Mouse (Mus musculus) liver, embryonic 16.5 days (tissue): ENCODE results near the gene Aimp2. TPM values are rescaled to one million over a fixed set of nuclear protein-coding genes. Genes with fewer than 3 reads are reported as not detected.

ENCODE experiments used
- ATAC-seq: fragments of 200-750 bp; cut with Nextera tagmentation; 2 replicates; pipeline ENCODE4 v1.8.0; 2017; ENCODE audit warnings: low read depth, mild to moderate bottlenecking, moderate number of reproducible peaks, moderate library complexity
- H3K27ac ChIP-seq: fragments of 300-500 bp; sonication (generic); 2 replicates; pipeline ENCODE4 v1.5.1; 2014; ENCODE audit warnings: mild to moderate bottlenecking, low read length
- H3K27me3 ChIP-seq: fragments of 300-500 bp; sonication (generic); 2 replicates; pipeline ENCODE4 v1.6.1; 2014; ENCODE audit warnings: low read depth, low read length, mixed read lengths; ENCODE audit not compliant: control insufficient read depth, insufficient read depth
- H3K36me3 ChIP-seq: fragments of 300-500 bp; sonication (generic); 2 replicates; pipeline ENCODE4 v1.6.1; 2014; ENCODE audit warnings: mild to moderate bottlenecking; ENCODE audit not compliant: control insufficient read depth, insufficient read depth
- H3K4me1 ChIP-seq: fragments of 300-500 bp; sonication (generic); 2 replicates; pipeline ENCODE4 v1.6.1; 2014; ENCODE audit warnings: low read depth, low read length, mixed read lengths; ENCODE audit not compliant: control insufficient read depth
- H3K4me2 ChIP-seq: fragments of 300-500 bp; sonication (generic); 2 replicates; pipeline ENCODE4 v1.6.1; 2014; ENCODE audit warnings: low read depth, low read length, mixed read lengths
- H3K4me3 ChIP-seq: fragments of 300-500 bp; sonication (generic); 2 replicates; pipeline ENCODE4 v1.5.1; 2014; ENCODE audit warnings: low read depth, mild to moderate bottlenecking, low read length
- H3K9ac ChIP-seq: fragments of 300-500 bp; sonication (generic); 2 replicates; pipeline ENCODE4 v1.6.1; 2014; ENCODE audit warnings: low read depth, low read length
- H3K9me3 ChIP-seq: fragments of 300-500 bp; sonication (generic); replicated peaks from 2 replicates; pipeline ENCODE4 v1.6.1; 2016; ENCODE audit warnings: low read length; ENCODE audit not compliant: control insufficient read depth
- WGBS: fragments of 180-500 bp; shearing (Covaris S2); extraction: QIAGEN DNeasy Blood & Tissue Kit; methylation state at CpG from one replicate; pipeline ENCODE4 v1.1.7; 2014; ENCODE audit not compliant: insufficient replicate concordance; 5-methylcytosine and 5-hydroxymethylcytosine counted together
- polyA plus RNA-seq: library from polyadenylated mRNA; unstranded; fragments of >200 nt; fragmentation: Nextera tagmentation; extraction: Ambion mirVana; gene quantifications from 2 replicates; pipeline ENCODE4 v1.2.1, GENCODE M21; 2015

The Aimp2 gene
- polyA plus RNA-seq, 1 experiment from 2014 or later = 35.6 TPM

DNA sequence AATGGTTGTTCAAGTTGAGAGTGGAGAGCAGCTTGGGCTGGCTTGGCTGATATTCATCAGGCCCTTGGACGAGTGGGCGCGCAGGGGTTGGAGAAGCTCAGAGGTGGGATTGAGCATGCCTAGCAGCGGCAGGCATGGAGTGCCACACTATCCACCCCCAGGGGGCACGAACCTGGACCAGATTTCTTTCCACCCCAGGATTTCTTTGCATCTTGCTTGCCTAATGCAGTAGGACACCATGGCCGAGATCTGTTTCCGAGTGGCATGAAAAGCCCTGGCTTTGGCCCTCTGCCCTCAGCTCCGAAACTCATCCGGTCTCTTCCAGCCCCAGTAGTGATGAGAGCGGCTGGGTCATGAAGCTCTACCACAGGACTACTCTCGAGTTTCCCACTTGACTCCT, 23.8 kb upstream of the Aimp2 start:
- no peak overlapping the region for H3K4me2 ChIP-seq
- no peak overlapping the region for H3K4me3 ChIP-seq
- ATAC-seq = no peak
- no peaks in the 10 kb centered on the region for H3K9me3 ChIP-seq
- 85% methylated on average over 11 of the region's 11 CpGs for WGBS
- peaks cover 2% of the 10 kb centered on the region; the same call in 1 of the 2 replicates for H3K4me1 ChIP-seq
- H3K27ac ChIP-seq = no peak overlapping the region
- H3K36me3 ChIP-seq = peaks cover 21% of the 10 kb centered on the region
- no peak overlapping the region for H3K9ac ChIP-seq
- no peaks in the 10 kb centered on the region for H3K27me3 ChIP-seq

GRCm38 (mm10) chr5:143932831-143933230, 23.2 kb upstream of the Aimp2 start, which contains the start of gene Rsph10b:
Rsph10b (plus strand) TSS chr5:143933035.
- Histone ChIP-seq H3K4me3 (no peak within 1 kb of the TSS), H3K4me1 (peaks cover 2% of the 10 kb centered on the region; the same call in 1 of the 2 replicates), H3K27ac (no peak within 1 kb of the TSS), H3K9ac (no peak within 1 kb of the TSS), H3K36me3 (peaks cover 26% of the 10 kb centered on the region), H3K9me3 (no peaks in the 10 kb centered on the region), H3K27me3 (no peaks in the 10 kb centered on the region), H3K4me2 (no peak within 1 kb of the TSS)
- WGBS = 47% methylated on average over 8 of the region's 8 CpGs
- ATAC-seq = no peak

DNA sequence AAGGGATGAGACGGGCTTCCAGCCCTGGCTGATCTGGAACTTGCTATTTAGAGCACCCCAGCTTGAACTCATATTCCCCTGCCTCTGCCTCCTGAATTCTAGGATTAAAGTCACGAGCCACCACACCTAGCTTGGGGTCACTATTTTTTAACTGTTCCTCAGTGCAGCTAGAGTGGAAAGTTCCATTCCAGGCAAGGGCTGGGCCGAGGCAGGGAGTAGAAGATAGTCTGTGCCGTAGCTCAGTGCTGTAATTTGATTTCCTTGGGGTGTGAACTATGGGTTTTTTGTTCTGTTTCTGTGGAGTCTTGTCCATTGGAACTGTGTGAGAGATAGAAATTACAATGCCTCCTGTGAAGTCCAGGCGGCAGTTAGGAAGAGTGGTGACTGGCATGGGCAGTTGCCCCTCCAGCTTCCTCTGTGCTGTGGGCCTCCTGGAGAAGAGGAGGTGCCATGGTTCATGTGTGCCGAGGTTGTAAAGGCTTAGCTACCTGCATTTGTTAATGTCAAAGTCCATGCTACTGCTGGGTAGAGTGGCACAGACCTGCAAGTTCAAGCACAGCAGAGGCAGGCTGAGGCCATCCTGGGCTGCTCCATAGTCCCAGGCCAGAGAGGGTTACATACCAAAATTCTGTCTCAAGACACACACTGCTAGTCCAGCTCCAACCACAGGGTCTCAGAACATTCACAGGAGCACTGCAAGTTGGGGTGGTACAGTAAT, 22.4 kb upstream of the Aimp2 start:
- H3K9me3 ChIP-seq = no peaks in the 10 kb centered on the region
- H3K4me1 ChIP-seq = peaks cover under 1% of the 10 kb centered on the region; the same call in 1 of the 2 replicates
- no peak overlapping the region for H3K4me2 ChIP-seq
- no peaks in the 10 kb centered on the region for H3K27me3 ChIP-seq
- ATAC-seq = no peak
- H3K27ac ChIP-seq = no peak overlapping the region
- no peak overlapping the region for H3K4me3 ChIP-seq
- no peak overlapping the region for H3K9ac ChIP-seq
- WGBS = 74% methylated on average over 6 of the region's 6 CpGs
- peaks cover 26% of the 10 kb centered on the region for H3K36me3 ChIP-seq

DNA sequence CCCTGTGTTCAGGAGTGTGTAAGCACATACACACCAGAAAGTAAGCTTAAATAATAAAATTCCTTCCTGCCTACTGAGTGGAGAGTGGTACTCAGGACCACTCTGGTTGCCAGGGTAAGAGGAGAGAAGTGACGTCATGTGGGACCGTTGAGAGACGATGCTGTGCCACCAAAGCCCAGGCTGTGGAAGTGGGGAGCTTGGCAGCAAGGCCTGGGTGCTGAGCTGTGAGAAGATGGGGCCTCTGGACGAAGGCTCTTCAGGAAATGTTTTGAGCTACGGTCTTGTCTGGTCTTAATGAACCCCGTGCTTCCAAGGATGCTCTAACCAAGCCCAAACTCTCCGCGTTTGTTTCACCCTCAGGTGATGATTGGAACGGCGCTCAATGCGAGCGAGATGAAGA, 21.0 kb upstream of the Aimp2 start:
- Histone ChIP-seq H3K36me3 (peaks cover 28% of the 10 kb centered on the region), H3K27me3 (no peaks in the 10 kb centered on the region), H3K4me2 (no peak overlapping the region), H3K4me3 (no peak overlapping the region), H3K9me3 (no peaks in the 10 kb centered on the region), H3K27ac (no peak overlapping the region), H3K4me1 (peaks cover under 1% of the 10 kb centered on the region; the same call in 1 of the 2 replicates), H3K9ac (no peak overlapping the region)
- 87% methylated on average over 12 of the region's 12 CpGs for WGBS
- ATAC-seq = no peak

DNA sequence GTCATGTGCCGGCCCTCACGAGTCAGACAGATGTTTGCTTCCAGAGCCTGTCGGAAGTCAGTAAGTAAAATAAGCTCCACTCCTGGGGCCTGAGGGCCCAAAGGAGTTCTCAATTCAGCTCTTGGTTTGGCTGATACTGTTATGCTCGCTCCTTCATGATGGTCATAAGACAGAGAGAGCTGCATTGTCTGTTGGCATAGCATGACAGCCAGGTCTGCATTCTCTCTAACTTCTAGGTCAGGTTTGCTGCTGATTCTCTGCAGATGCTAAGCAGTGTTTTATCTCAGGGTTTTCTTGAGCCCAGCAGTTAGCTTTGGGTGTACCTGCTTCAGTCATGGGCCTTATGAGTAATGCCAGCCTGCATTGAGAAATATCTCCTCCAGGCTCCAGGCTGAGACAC, 19.6 kb upstream of the Aimp2 start:
- Histone ChIP-seq H3K4me2 (no peak overlapping the region), H3K27ac (no peak overlapping the region), H3K27me3 (no peaks in the 10 kb centered on the region), H3K4me1 (peaks cover 14% of the 10 kb centered on the region), H3K36me3 (peaks cover 28% of the 10 kb centered on the region), H3K9ac (no peak overlapping the region), H3K4me3 (no peak overlapping the region), H3K9me3 (no peaks in the 10 kb centered on the region)
- WGBS = 90% methylated on average over 4 of the region's 4 CpGs
- no peak for ATAC-seq

DNA sequence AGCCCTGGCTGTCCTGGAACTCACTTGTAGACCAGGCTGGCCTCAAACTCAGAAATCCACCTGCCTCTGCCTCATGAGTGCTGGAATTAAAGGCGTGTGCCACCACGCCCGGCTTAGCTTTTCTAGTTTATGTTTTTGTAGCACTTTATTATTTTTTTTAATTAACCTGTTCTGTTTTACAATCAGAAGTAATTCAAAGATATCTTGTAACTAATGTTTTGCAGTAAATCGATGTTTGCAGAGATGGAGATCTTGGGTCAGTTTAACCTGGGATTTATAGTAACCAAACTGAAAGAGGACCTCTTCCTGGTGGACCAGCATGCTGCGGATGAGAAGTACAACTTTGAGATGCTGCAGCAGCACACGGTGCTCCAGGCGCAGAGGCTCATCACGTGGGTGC, 18.2 kb upstream of the Aimp2 start, which contains the start of gene Gm42421:
Gene Gm42421, plus strand, starts transcription at position 301 of the 400 bp plus-strand sequence.
- H3K27me3 ChIP-seq = no peaks in the 10 kb centered on the region
- WGBS = 89% methylated on average over 8 of the region's 8 CpGs
- no peak within 1 kb of the TSS for H3K9ac ChIP-seq
- no peak within 1 kb of the TSS for H3K4me3 ChIP-seq
- H3K27ac ChIP-seq = no peak within 1 kb of the TSS
- H3K4me2 ChIP-seq = no peak within 1 kb of the TSS
- peaks cover 19% of the 10 kb centered on the region for H3K4me1 ChIP-seq
- H3K36me3 ChIP-seq = peaks cover 34% of the 10 kb centered on the region
- H3K9me3 ChIP-seq = no peaks in the 10 kb centered on the region
- ATAC-seq = no peak

- H3K9me3 ChIP-seq = no peaks in the 10 kb centered on the region
- ATAC-seq = peak; percentile 100
- WGBS = 46% methylated on average over 6 of the region's 6 CpGs
- H3K27me3 ChIP-seq = no peaks in the 10 kb centered on the region
- peak overlapping the region; percentile 85 for H3K27ac ChIP-seq
- H3K36me3 ChIP-seq = peaks cover 34% of the 10 kb centered on the region
- peak overlapping the region; percentile 51 for H3K4me2 ChIP-seq
- peaks cover 19% of the 10 kb centered on the region for H3K4me1 ChIP-seq
- no peak overlapping the region for H3K4me3 ChIP-seq
- H3K9ac ChIP-seq = peak overlapping the region; percentile 8; the same call in 1 of the 2 replicates
These were observed 15.3 kb upstream of the Aimp2 start for GRCm38 (mm10) chr5:143924781-143925452.

DNA sequence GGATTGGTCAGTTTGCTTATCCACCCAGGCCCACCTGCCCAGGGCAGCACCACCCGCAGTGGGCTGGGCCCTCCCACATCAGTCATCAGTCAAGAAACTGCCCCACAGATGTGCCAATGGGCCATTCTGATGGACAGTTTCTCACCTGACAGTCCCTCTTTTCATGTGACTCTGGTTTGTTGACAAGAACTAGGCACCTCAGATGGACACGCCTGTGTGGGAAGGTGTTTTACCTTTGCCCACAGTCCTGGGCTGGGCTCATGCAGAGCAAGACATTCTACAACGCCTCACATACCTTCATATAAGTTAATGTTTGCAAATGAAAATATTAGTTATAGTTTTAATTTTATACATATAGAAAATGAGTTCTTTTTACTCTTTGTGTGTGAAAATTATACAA, 8.5 kb upstream of the Aimp2 start:
- Histone ChIP-seq H3K4me2 (no peak overlapping the region), H3K27ac (no peak overlapping the region), H3K4me1 (no peaks in the 10 kb centered on the region), H3K9ac (no peak overlapping the region), H3K27me3 (no peaks in the 10 kb centered on the region), H3K9me3 (no peaks in the 10 kb centered on the region), H3K36me3 (peaks cover 46% of the 10 kb centered on the region), H3K4me3 (no peak overlapping the region)
- 89% methylated on average over 3 of the region's 3 CpGs for WGBS
- no peak for ATAC-seq

DNA sequence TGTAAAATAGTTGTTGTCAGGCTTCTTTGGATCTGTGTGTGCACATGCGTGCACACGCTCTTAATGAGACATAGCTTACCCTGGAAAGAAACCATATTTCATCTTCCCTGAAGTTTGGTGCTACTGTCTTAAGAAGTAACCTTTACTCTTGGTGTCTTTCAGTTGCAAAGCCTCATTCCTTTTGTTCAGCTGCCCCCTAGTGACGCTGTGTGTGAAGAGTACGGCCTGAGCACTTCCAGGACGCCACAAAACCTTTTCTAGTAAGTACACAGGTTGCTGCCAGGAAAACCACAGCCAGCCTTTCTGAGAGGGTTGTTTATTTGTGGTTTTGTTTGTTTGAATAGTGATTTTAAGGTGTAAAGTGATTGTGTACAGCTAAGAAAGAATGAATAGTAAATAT, 7.8 kb upstream of the Aimp2 start:
- Histone ChIP-seq H3K9ac (no peak overlapping the region), H3K4me3 (no peak overlapping the region), H3K9me3 (no peaks in the 10 kb centered on the region), H3K27me3 (no peaks in the 10 kb centered on the region), H3K4me2 (no peak overlapping the region), H3K36me3 (peaks cover 43% of the 10 kb centered on the region), H3K4me1 (no peaks in the 10 kb centered on the region), H3K27ac (no peak overlapping the region)
- 55% methylated on average over 5 of the region's 5 CpGs for WGBS
- no peak for ATAC-seq
